Comparison of ENCODE assay signal across 13 mouse cellular contexts in genomic region chr5:133267356-133267755, GRCm38 (mm10).
DNase-seq lines count a peak whose midpoint lies in the region; ATAC-seq and TF ChIP-seq lines count a peak whose summit lies in the region.
"Had no signal": no experiment of that assay in that cellular context is flagged by ENCODE, and none has a peak within 500 bp of the region (broad histone marks: within the 10 kb centered on the region; RNA-seq: fewer than 3 reads in every experiment).

No protein-coding gene starts in this region.

- H3K9ac ChIP-seq in forebrain, embryonic 13.5 days = no peak overlapping the region
- H3K9ac ChIP-seq: embryonic facial prominence, embryonic 12.5 days; heart, embryonic 13.5 days; liver, embryonic 14.5 days; neural tube, embryonic 13.5 days had no signal

- no peak for TF ChIP-seq POLR2A in lung, adult 2 months (IDR thresholded peaks at IDR 0.05; ENCODE audit: borderline replicate concordance, extremely low read depth, low read depth, low read length)

- H3K4me3 ChIP-seq in lung, adult 2 months (replicated peaks; ENCODE audit: extremely low read depth, low read depth, low read length) = no peak overlapping the region
- H3K4me3 ChIP-seq in forebrain, embryonic 13.5 days = no peak overlapping the region
- H3K4me3 ChIP-seq: embryonic facial prominence, embryonic 12.5 days; heart, embryonic 13.5 days; hindbrain, embryonic 10.5 days; neural tube, embryonic 13.5 days had no signal

- WGBS in lung, adult 2 months = 55% methylated on average over 2 of the region's 2 CpGs
- 83% methylated on average over 2 of the region's 2 CpGs for WGBS in forebrain, embryonic 13.5 days

- peak; percentile 31 for DNase-seq in cerebellum, adult 11-12 months
- DNase-seq in cerebellum, postnatal 4 days (ENCODE audit: low spot score in 2 of 2) = no peak
- peak; percentile 29 to 31 for DNase-seq in right cerebral cortex, adult 2 months (ENCODE audit: low spot score in 2 of 2)
- DNase-seq in right cerebral cortex, postnatal 10 days (ENCODE audit: low spot score in 2 of 2) = no peak
- peak; percentile 29 to 37 for DNase-seq in cerebellum, postnatal 36 days
- DNase-seq in lung, adult 2 months = no peak
- DNase-seq: thymus, adult 18-20 months had no signal

- no peak overlapping the region for H3K27ac ChIP-seq in forebrain, embryonic 13.5 days
- H3K27ac ChIP-seq: embryonic facial prominence, embryonic 12.5 days; heart, embryonic 13.5 days; hindbrain, embryonic 10.5 days; liver, embryonic 14.5 days; neural tube, embryonic 13.5 days had no signal

- no peaks in the 10 kb centered on the region for H3K4me1 ChIP-seq in lung, adult 2 months (ENCODE audit: control insufficient read depth, insufficient read depth, low read length)
- no peaks in the 10 kb centered on the region for H3K4me1 ChIP-seq in forebrain, embryonic 13.5 days
- H3K4me1 ChIP-seq: embryonic facial prominence, embryonic 12.5 days; hindbrain, embryonic 10.5 days; neural tube, embryonic 13.5 days had no signal

- no peaks in the 10 kb centered on the region for H3K9me3 ChIP-seq in forebrain, embryonic 13.5 days (replicated peaks)
- H3K9me3 ChIP-seq: embryonic facial prominence, embryonic 12.5 days; heart, embryonic 13.5 days; hindbrain, embryonic 10.5 days; neural tube, embryonic 13.5 days had no signal

- no peak for ATAC-seq in forebrain, embryonic 13.5 days

- 0 out of 2 replicates have a peak, but pooled peaks cover 4% of the 10 kb centered on the region for H3K27me3 ChIP-seq in forebrain, embryonic 13.5 days
- H3K27me3 ChIP-seq: embryonic facial prominence, embryonic 12.5 days; neural tube, embryonic 13.5 days had no signal

- no peaks in the 10 kb centered on the region for H3K36me3 ChIP-seq in forebrain, embryonic 13.5 days (ENCODE audit: poor library complexity, severe bottlenecking)
- H3K36me3 ChIP-seq: embryonic facial prominence, embryonic 12.5 days; heart, embryonic 13.5 days; hindbrain, embryonic 10.5 days; neural tube, embryonic 13.5 days had no signal

- no peak overlapping the region for H3K4me2 ChIP-seq in forebrain, embryonic 13.5 days
- H3K4me2 ChIP-seq: embryonic facial prominence, embryonic 12.5 days; heart, embryonic 13.5 days; neural tube, embryonic 13.5 days had no signal

- no peak for TF ChIP-seq CTCF in lung, adult 2 months (IDR thresholded peaks at IDR 0.05; ENCODE audit: insufficient read depth, low read length)

Comparison
In these comparisons a context has a peak if more than half of its experiments do, and no peak if none do; other contexts are left out.
1. DNase-seq: peak in cerebellum, adult 11-12 months (single experiment), right cerebral cortex, adult 2 months (2 of 2) and cerebellum, postnatal 36 days (2 of 2); none in cerebellum, postnatal 4 days (0 of 2), right cerebral cortex, postnatal 10 days (0 of 2) and lung, adult 2 months (single experiment).